Mouse (Mus musculus): ENCODE results near the gene Pip5kl1.

DNA sequence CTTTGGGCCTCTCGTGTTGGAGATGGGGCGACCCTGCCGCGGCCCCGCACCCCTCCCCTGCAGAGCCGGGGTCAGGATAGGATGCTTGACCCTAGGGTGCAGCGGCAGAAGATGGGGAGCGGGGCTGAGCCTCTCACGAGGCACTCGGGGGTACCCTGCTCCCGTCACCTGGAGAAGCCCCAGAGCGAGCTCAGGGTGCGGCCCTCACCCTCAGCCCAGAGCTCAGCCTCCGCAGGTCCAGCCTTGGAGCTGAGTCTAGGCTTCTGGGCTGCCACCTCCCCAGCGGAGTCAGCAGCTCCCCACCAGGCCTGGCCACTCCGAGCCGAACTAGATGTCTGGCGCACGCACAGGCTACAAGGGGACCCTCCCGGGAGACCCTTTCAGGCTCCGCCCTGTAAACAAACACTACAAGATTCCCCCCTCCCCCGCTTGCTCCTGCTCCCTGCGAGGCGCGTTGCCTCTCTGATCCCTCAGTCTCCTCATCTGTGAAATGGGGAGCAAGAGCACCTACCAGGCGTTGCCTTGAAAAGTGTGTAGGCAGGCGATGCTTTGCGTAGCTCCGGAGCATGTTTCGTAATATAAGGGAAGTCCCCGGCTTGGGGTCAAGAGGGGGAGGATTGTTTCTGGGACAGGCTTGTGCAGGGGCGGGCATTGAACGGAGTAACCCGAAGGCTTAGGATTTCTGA lies 32.8 kb downstream of the Pip5kl1 start:
- TF ChIP-seq GATA1 (IDR thresholded peaks at IDR 0.05; ENCODE audit: low read length) (no peak), TAL1 (IDR thresholded peaks at IDR 0.05; ENCODE audit: low read length) (no peak)
